20 mouse cellular contexts compared by ENCODE assay signal in the genomic region with DNA sequence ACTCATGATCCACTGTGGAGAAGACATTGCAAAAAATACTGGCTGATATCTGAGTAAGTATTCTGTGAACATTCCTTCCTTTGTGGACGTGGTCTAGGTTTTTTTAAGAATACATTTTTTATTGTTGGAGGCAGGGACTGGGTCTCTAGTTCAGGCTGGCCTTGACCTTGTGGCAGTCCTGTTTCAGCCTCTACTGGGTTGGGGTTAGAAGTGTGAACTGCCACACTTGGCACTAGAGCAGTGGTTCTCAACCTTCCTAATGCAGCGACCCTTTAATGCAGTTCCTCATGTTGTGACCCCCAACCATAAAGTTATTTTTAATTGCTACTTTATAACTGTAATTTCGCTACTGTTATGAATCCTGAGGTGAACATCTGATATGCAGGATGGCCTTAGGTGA. TPM values are rescaled to one million over a fixed set of nuclear protein-coding genes. Genes with fewer than 3 reads are reported as not detected.
"Had no signal": no experiment of that assay in that cellular context is flagged by ENCODE, and none has a peak within 500 bp of the region (broad histone marks: within the 10 kb centered on the region; RNA-seq: fewer than 3 reads in every experiment).

No protein-coding gene starts in this region.

- DNase-seq: kidney, adult 11 months; kidney, adult 9 months; kidney, postnatal 4 days; left cerebral cortex, postnatal 4 days; lung, adult 2 months; lung, postnatal 36 days; right cerebral cortex, postnatal 14 days; thymus, postnatal 14 days had no signal

- H3K27ac ChIP-seq: kidney, postnatal 0 days; layer of hippocampus, adult 2 months; limb, embryonic 13.5 days; midbrain, embryonic 10.5 days; midbrain, embryonic 15.5 days; neural tube, embryonic 13.5 days; stomach, embryonic 15.5 days had no signal

- H3K4me2 ChIP-seq: midbrain, embryonic 15.5 days had no signal

- H3K4me3 ChIP-seq: limb, embryonic 13.5 days; midbrain, embryonic 10.5 days; midbrain, embryonic 15.5 days; neural tube, embryonic 13.5 days; stomach, embryonic 15.5 days had no signal

- H3K27me3 ChIP-seq: limb, embryonic 13.5 days; midbrain, embryonic 15.5 days; neural tube, embryonic 13.5 days; stomach, embryonic 15.5 days had no signal

- ATAC-seq: lung, postnatal 0 days; midbrain, embryonic 15.5 days had no signal

- H3K9ac ChIP-seq: limb, embryonic 13.5 days; midbrain, embryonic 15.5 days; stomach, embryonic 15.5 days had no signal

- H3K9me3 ChIP-seq: limb, embryonic 13.5 days; midbrain, embryonic 10.5 days; midbrain, embryonic 15.5 days; neural tube, embryonic 13.5 days; stomach, embryonic 15.5 days had no signal

RNA-seq across cellular contexts. Expression of gene 4931422A03Rik, which starts 2.2 kb away (rescaled TPM):
- total RNA-seq: layer of hippocampus, adult 2 months; layer of hippocampus, postnatal 10 days; left cerebral cortex, postnatal 4 days had no signal
- polyA plus RNA-seq: lung, adult 2 months; spleen, adult 2 months had no signal

RNA-seq across cellular contexts. Expression of gene Gm10912, which starts 35.2 kb away (rescaled TPM):
- total RNA-seq: megakaryocyte, adult 5-6 weeks had no signal
- polyA plus RNA-seq: intestine, embryonic 14.5 days; kidney, postnatal 0 days; lung, postnatal 0 days; midbrain, embryonic 15.5 days; neural tube, embryonic 13.5 days had no signal

RNA-seq across cellular contexts. Expression of gene Gm10799, which starts 38.0 kb away (rescaled TPM):
- total RNA-seq: layer of hippocampus, adult 2 months; layer of hippocampus, postnatal 10 days; left cerebral cortex, postnatal 4 days; megakaryocyte, adult 5-6 weeks had no signal
- polyA plus RNA-seq: intestine, embryonic 14.5 days; kidney, postnatal 0 days; limb, embryonic 13.5 days; lung, adult 2 months; lung, postnatal 0 days; midbrain, embryonic 10.5 days; midbrain, embryonic 15.5 days; neural tube, embryonic 13.5 days; spleen, adult 2 months; stomach, embryonic 15.5 days had no signal

RNA-seq across cellular contexts. Expression of gene Cd59b, which starts 39.3 kb away (rescaled TPM):
- total RNA-seq: layer of hippocampus, adult 2 months; megakaryocyte, adult 5-6 weeks had no signal
